Mouse (Mus musculus) CD4-positive, CD25-positive, alpha-beta regulatory T cell, adult 2 months (primary cell): ENCODE results near the gene C1qbp.

Experiments
- DNase-seq: peaks from one replicate; pipeline ENCODE4 v3.0.0-alpha.2; 2012; ENCODE audit warnings: low read depth, low spot score

The C1qbp gene

DNA sequence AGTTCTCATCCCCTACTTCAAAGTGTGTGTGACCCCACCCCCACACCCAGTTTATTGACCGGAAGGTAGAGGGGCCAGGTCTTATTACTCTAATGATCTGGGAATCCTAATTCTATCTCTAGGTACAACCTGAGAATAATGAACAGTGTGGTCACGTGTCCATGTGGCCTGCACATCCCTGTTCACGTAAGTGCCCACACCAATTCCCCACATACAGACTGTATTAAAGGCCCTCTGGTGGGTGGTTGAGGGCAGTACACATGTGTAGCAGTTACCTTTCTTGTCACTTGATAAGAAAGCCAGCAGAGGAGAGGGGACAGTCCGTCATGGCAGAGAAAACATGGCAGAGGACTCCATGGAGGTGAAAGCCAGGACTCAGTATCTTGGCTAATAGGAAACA lies 8.9 kb downstream of the C1qbp start:
- DNase-seq, result peak; percentile 32

DNA sequence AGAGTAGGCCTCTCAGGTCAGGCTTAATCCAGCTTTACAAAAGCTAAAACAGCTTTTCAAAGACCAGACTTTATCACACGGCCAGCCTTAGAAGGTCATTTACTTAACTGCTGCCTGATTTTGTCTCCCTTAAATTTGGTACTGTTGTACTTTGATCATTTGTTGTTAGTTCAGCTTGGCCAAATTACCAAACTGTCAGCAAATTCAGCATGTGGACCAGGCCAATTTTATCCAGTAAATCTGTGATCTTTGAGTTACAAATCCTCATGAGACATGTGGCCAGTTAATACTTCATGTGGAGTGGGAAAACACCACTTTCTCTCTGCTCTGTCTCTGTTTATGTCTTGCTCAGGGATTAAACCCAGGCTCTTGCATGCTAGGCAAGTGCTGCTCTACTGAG lies 10.2 kb downstream of the C1qbp start:
- DNase-seq, result no peak

DNA sequence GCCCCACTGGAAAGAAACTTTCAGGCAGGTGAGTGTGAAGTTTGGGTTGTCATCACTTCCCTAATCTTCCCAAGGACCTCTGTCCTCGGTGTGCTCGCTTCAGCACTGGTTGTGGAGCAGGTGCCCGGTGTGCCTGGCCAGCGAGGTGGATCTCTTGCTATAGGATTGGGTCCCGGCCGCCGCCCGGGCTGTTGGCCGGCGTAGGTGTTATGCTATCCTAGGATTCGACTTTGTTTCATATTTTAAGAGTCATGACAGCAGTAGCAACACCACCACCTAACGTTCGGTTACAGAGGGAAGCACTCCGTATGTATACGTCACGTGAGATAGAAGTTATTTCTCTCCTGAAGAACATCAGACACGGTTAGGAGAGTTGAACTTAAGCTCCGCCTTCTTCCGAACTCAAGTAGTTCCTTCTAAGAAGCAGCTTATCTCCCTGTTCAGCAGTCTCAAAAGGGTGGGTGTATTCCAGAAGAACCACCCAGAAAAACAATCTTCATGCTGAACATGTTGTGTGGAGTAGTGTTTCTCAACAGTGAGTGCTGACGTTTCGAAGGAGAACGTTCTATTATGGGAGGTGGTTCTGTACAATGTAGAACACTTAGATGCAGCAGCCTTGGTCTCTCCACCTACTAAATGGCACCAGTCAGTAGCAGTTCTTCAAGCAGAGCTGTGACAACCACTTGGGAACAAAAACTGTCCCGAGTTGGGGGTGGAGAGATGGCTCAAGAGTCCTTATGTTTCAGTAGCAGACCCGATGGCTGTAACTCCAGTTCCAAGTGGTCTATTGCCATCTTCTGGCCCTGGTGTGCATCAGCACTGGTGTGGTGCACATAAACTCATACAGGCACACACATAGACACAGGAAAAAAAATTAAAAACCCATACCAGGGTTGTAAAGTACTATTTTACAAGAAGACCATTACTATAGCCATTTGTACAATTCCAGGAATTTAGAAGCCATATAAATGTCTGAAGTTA lies 12.0 kb downstream of the C1qbp start:
- peak; percentile 71 for DNase-seq

DNA sequence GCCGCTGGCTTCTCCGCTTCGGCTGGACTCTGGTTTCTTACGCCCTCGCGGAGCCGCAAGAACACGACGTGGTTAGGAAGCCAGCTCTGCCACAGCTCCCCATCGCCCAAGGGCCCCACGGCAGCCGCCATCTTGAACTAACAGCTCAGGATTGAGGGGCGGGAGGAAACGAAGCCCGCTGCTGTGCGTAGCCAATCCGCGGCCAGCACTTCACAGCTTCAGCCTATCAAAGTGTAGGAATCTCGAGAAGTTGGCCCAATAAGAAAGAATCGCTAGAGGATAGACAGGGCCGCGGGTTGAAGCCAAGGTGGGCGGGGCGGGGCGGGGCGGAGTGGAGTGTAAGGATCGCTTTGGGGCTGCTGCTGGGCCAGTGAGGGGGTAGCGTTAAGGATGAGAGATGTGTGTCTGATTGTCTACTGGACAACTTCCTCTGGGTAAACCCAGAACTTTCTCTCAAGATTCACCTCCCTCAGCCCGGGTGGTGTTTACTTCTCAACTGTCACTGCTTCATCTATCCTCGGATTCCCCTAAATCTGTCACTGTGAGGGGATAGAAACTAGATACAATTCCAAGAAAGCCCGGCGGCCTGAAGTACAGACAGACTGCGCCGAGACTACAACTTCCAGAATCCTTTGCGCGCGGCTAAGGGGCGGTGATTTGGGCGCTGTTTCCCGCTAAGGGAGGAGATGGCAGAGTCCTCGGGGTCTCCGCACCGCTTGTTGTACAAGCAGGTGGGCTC lies 12.8 kb downstream of the C1qbp start, which contains the start of the genes Nup88 and Rpain:
TSS of gene Nup88 (minus strand) at position 153 of the 739 bp plus-strand sequence.
TSS of gene Rpain (plus strand) at position 393 of the 739 bp plus-strand sequence.
- peak; percentile 97 for DNase-seq

DNA sequence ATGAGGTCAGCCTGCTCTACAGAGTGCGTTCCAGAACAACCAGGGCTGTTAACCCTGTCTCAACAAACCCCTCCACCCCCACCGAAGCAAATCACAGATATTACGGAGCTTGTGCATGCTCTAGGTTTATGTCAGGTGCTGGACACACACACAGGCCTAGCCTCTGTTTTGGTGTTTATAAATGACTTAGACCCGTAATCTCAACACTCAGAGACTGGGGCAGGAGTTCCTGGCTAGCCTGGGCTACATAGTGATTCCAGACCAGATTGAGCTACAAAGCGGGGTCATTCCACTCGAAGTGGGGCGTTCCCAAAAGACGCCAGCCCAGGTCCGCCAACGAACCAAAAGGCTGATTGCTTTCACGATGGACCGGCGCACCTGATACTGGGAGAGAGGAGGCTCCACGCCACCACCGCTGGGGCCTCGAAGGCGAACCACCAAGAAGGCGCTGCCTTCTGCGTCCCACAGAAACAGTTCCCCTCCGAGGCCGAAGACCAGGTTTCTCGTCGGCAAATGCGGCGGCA lies 13.5 kb downstream of the C1qbp start:
- no peak for DNase-seq

DNA sequence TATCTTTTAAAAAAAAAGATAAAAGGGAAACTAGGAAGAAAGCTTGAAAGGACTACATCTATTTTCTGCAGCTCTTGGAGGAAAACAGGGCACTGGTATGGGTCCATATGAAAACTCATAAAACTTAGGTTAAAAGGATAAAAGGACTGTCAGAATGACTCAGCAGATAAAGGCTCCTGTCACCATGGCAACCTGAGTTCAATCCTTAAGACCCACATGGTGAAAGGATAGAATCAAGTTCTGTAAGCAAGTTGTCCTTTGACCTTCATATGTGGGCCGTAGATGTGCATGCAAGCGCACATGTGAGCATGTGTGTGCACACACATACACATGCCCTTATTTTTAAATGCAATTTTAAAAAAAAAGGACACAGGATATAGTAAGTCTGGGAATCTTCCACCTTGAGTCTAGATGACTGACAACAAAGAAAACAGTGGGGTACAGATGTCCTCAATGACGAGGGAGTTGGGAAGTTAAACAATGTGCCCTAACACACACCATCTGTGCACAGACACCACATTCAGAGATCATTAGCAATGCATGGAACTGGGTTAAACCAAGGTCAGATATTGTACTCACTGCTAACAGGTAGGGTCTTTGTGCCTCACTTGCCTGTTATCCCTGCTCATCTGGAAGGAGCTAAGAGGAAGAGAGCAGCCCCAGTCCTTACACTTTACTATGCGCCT lies 18.5 kb downstream of the C1qbp start:
- no peak for DNase-seq

DNA sequence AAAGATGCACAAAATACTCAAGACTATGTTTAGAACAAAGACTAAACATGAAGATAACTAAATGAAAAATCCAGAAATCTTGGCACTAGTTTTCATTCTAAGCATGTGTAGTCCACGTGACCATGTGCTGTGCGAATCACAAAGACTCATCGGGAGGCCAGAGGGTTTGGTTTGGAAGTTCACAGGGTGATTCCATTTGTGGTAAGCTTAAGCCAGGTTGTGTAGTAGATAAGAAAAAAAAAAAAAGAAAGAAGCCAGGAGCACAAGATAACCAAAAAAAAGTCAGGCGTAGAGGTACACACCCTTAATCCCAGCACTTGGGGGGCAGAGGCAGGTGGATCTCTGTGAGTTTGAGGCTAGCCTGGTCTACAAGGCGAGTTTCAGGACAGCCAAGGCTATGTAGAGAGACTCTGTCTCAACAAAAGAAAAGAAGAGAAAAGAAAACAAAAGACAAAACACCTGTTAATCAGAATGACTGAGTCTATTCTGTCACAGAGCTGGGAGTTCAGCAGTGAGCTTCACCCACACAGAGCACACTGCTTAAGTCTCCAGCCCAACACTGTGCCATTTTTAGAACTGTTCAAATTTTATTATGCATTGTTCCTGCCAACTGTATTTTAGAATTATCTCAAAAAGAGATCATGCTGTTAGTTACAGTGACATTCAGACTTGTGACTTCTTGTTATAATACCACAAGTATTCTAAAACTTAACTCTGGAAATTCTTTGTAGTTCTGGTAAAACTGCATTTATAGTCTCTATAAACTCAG lies 21.9 kb downstream of the C1qbp start:
- DNase-seq, result no peak

DNA sequence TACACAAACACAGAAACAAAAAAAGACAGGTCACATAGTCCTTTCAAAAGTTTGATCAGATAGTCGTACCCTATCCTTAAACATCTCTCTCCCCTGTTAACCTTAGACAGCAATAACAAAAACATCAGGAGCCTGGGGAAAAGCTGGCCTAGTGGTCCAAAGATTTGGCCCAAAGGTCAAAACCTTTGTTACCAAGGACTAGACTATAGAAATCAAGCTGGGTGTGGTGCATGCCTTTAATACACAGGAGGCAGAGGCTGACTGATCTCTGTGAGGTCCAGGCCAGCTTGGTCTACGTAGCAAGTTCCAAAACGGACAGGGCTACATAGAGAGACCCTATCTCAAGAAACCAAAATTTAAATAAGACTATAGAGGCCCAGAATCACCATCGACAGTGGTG lies 28.1 kb downstream of the C1qbp start:
- DNase-seq, result no peak

DNA sequence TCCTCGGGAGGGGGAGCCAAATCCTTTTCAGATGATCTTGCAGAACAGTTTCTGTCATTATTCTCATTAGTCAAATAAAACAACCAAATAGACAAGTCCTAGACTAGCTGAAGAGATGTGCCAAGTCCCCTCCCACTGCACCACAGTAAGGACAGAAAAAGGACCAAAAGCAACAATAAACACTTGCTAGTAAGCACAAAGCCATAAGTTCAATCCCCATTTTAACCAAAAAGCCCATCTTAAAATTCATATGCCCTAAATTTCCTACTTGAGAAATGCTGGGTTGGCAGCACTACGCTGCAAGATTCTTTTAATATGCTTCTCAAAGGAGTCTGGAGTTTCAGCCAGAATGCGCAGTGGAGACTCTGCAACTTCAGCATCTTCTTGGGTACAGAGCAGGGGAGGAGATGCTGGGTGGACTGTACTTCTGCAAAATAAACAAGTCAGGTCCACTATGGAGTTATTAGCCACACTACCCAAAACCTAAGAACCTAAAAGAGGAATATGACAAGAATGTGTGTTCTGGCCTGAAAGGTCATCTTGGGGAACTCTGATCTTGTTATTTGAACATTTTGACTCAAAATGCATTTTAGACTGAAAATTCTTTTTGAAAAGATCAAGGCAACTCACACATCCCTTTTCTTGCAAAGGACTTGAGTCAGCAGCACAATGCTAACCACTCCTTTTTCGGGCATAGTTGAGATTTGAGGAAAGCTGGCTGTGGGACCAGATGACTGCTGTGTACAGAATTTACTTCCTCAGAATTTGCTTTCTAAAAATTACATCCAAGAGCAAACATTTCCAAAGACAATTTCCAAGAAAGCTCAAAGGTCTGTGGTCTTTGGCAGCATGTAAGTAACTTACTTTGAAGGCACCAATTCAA lies 37.6 kb downstream of the C1qbp start:
- DNase-seq, result no peak

DNA sequence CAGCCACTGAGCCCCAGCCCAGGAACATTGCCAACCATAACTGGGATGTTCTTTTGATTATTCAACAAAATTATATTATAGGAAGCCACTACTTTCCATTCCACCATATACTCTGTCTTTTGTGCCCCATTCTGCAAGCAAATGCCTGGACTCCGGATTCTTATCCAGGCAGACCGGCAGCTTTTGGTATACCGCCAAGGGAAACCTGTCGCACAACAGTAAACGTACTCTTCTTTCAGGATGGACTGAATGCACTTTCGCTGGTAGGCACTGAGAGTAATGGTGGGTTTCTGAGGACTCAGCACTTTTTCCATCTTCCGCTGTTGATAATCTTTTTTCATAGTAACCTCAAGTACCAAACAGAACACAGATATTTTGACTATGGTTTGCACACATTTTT lies 39.2 kb downstream of the C1qbp start:
- DNase-seq, result no peak

DNA sequence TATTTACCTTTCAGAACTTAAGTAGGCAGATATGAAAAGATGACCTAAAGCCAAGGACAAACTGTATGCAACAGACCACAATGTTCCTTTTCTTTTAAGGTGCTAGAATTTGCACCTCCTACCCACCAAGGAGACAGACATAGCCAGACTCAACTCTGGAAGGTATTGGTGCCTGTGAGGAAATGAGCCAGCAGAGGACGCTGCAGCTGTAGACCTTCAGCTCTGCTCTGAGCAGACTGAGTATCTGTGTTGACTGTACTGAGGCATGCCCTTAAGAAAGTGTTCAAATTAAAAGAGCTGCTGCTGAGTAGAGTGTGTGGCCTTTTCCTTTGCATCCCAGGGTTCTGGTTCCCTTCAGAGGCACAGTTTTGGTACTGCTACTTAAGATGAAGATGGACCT lies 40.2 kb downstream of the C1qbp start:
- no peak for DNase-seq

DNA sequence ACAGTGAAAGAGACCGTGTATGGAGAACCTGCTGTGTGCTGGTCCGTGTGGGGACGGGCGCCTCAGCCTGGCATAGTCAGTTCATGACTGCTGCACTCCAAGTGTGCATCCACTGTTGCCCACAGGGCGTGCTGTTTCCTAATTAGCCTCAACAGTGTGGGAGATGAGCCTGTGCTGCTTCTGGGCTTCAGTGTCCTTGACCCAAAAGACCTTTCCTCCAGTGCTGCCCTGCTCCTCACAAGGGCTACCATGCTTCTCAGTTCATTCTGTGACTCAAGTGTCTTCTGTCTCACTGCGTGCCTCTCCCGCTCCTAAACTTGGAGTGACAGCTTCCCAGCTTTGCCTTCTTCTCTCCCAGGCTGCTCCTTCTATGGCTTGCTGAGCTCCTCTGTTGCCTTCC lies 47.5 kb downstream of the C1qbp start:
- DNase-seq, result no peak

DNA sequence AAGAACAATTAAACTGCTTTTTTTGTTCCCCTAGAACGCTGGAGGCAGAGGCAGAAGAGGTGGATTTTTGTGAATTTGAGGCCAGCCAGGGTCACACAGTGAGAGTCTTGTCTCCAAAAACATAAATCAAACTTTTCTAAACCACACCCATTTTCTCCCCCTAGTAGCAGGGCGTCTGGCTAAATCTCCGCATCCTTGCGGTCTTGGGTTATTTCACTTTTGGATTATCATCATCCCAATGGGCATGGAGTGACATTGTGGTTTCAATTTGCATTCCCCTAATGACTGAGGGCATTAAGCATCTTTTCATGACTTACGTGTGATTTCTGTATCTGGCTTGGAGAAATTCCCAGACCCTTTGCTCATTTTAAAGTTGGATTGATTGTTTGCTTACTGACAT lies 51.4 kb downstream of the C1qbp start:
- no peak for DNase-seq
